Mouse (Mus musculus) small intestine, adult 2 months (tissue): Measurements from ENCODE around the gene Gm49403.

Source experiments
- CTCF ChIP-seq: fragments of 200-500 bp; IDR thresholded peaks from 2 replicates; pipeline ENCODE4 v1.5.1; 2012; ENCODE audit warnings: low read depth, mild to moderate bottlenecking, control low read depth, inconsistent platforms, low read length, moderate library complexity, mixed read lengths; ENCODE audit not compliant: insufficient replicate concordance, insufficient read length; ENCODE audit errors: extremely low read depth
- POLR2A ChIP-seq: fragments of 200-500 bp; IDR thresholded peaks from 2 replicates; pipeline ENCODE4 v1.6.1; 2012; ENCODE audit warnings: low read depth, mild to moderate bottlenecking, control low read depth, inconsistent platforms, low read length, moderate library complexity

DNA sequence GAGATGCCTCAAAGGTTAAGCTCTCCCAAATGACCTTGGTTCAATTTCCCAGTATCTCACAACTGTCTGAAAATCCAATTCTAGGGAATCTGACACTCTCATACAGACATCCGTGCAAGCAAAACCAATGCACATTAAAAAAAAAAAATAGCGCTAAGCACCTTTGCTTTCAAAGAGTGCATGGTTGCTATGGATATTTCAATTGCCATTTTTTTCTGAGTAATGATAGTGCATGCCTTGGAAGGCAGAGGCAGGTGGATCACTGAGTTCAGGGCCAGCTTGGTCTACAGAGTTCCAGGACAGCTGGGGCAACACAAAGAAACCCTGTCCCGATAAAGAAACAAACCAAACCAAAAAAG is 2.7 kb upstream of the Gm49403 start:
- TF ChIP-seq CTCF (no peak), POLR2A (no peak)
